Mouse (Mus musculus) ES-Bruce4 (cell line): ENCODE results near the gene Bdkrb2.

ENCODE experiments used
- CTCF ChIP-seq: IDR thresholded peaks from one replicate; pipeline ENCODE4 v1.8.1; 2011; ENCODE audit warnings: low read depth, low read length
- POLR2A ChIP-seq: IDR thresholded peaks from one replicate; pipeline ENCODE4 v1.8.1; 2011; ENCODE audit warnings: low read length; ENCODE audit not compliant: insufficient read depth

- no peak for TF ChIP-seq CTCF
- no peak for TF ChIP-seq POLR2A
Observed at GRCm38 (mm10) chr12:105606881-105607280, 43.9 kb downstream of the Bdkrb2 start.
